Mouse (Mus musculus) CD4-positive, CD25-positive, alpha-beta regulatory T cell, adult 9 weeks (primary cell): ENCODE measurements around the gene Iqcf4. TPM values are rescaled to one million over a fixed set of nuclear protein-coding genes. Genes with fewer than 3 reads are reported as not detected.

ENCODE experiments used
- polyA plus RNA-seq: library from polyadenylated mRNA; unstranded; fragments of 100-300 nt; shearing (Covaris generic); gene quantifications from one replicate; pipeline ENCODE4 v1.2.1, GENCODE M21; 2017

Iqcf4 gene
- polyA plus RNA-seq: not detected

DNA sequence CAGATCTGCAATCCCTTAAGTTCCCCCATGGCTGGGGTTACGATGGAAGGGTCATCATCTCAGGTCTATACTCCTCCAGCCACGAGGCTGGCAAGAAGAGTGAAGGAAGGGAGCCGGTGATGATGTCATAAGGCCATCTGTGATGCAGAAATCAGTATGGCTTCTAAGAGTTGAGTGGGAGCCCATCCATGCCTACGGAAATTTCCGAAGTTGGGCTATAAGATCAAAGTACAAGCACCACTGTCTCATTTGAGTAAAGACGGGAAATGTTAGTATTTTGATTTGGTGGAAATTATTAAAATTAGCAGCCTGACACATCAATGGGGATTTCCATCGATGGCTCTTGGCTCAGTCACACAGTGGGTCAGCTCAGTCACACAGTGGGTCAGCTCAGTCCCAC is at the start of gene Iqcf4:
Gene Iqcf4, minus strand, starts transcription at position 101 of the 400 bp plus-strand sequence.

DNA sequence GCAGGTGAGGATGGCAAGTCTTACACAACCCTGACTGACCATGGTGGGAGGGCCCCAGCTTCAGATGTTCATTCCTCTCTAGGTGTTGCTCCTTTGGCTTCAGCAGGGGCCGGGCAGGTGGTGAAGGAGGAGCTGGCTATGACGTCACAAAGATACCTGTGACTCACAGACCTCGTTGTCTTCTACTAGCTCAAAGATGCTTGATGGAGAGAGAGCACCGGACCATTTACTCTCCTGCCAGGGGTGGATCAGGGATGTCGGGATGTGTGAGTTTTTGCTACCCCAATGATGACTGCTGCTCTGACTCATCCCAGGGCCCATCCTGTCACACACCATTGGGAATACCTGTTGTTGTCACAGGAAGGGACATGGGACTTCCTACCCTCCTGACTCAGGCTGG is 9.3 kb downstream of the Iqcf4 start, which contains the start of gene Iqcf3:
Gene Iqcf3, minus strand, starts transcription at position 101 of the 400 bp plus-strand sequence.

Other genes with a start within 250 kb of the Iqcf4 start
- gene Dusp7, start 202.4 kb downstream of the Iqcf4 start, polyA plus RNA-seq: 10.4 TPM
- 892 TPM for gene Rpl29, start 141.5 kb downstream of the Iqcf4 start, polyA plus RNA-seq
- 23.3 TPM for gene Acy1, start 132.7 kb downstream of the Iqcf4 start, polyA plus RNA-seq
- gene Abhd14b, start 123.5 kb downstream of the Iqcf4 start, polyA plus RNA-seq: 15.2 TPM
- 17.7 TPM for gene Abhd14a, start 123.3 kb downstream of the Iqcf4 start, polyA plus RNA-seq
- 13.3 TPM for gene Pcbp4, start 117.7 kb downstream of the Iqcf4 start, polyA plus RNA-seq
- not detected for gene Gpr62, start 105.1 kb downstream of the Iqcf4 start, polyA plus RNA-seq
- 91.7 TPM for gene Rrp9, start 95.0 kb downstream of the Iqcf4 start, polyA plus RNA-seq
- 73.6 TPM for gene Parp3, start 94.0 kb downstream of the Iqcf4 start, polyA plus RNA-seq
- not detected for gene Iqcf1, start 71.0 kb downstream of the Iqcf4 start, polyA plus RNA-seq
- gene Iqcf5, start 56.4 kb downstream of the Iqcf4 start, polyA plus RNA-seq: not detected
- not detected for gene Iqcf3, start 9.4 kb downstream of the Iqcf4 start, polyA plus RNA-seq
- not detected for gene Iqcf6, start 55.6 kb upstream of the Iqcf4 start, polyA plus RNA-seq
- not detected for gene Grm2, start 85.1 kb upstream of the Iqcf4 start, polyA plus RNA-seq
- gene Tex264, start 114.9 kb upstream of the Iqcf4 start, polyA plus RNA-seq: 76.0 TPM
- 3.8 TPM for gene Rad54l2, start 218.2 kb upstream of the Iqcf4 start, polyA plus RNA-seq